Mouse (Mus musculus) embryonic facial prominence, embryonic 15.5 days (tissue): ENCODE results near the gene Vapb. TPM values are rescaled to one million over a fixed set of nuclear protein-coding genes. Genes with fewer than 3 reads are reported as not detected.
"Not testable (repeated sequence)": the region's sequence is repeated elsewhere in the genome, so short reads cannot be mapped to it uniquely, and the experiment has no call there.

Source experiments
- ATAC-seq: fragments of 200-750 bp; cut with Nextera tagmentation; 2 replicates; pipeline ENCODE4 v1.8.0; 2017; ENCODE audit warnings: low read depth, moderate TSS enrichment; ENCODE audit not compliant: insufficient number of reproducible peaks, low FRiP score, low TSS enrichment
- H3K27ac ChIP-seq: fragments of 300-500 bp; sonication (generic); replicated peaks from 2 replicates; pipeline ENCODE4 v1.5.1; 2015; ENCODE audit warnings: mild to moderate bottlenecking, inconsistent platforms
- H3K27me3 ChIP-seq: fragments of 300-500 bp; sonication (generic); 2 replicates; pipeline ENCODE4 v1.6.1; 2015; ENCODE audit warnings: inconsistent platforms
- H3K36me3 ChIP-seq: fragments of 300-500 bp; sonication (generic); 2 replicates; pipeline ENCODE4 v1.6.1; 2015; ENCODE audit warnings: mild to moderate bottlenecking, inconsistent platforms
- H3K4me1 ChIP-seq: fragments of 300-500 bp; sonication (generic); 2 replicates; pipeline ENCODE4 v1.6.1; 2015; ENCODE audit warnings: inconsistent platforms
- H3K4me2 ChIP-seq: fragments of 300-500 bp; sonication (generic); replicated peaks from 2 replicates; pipeline ENCODE4 v1.6.1; 2015; ENCODE audit warnings: mild to moderate bottlenecking, inconsistent platforms
- H3K4me3 ChIP-seq: fragments of 300-500 bp; sonication (generic); replicated peaks from 2 replicates; pipeline ENCODE4 v1.5.1; 2015; ENCODE audit warnings: mild to moderate bottlenecking, inconsistent platforms
- H3K9ac ChIP-seq: fragments of 300-500 bp; sonication (generic); 2 replicates; pipeline ENCODE4 v1.6.1; 2015; ENCODE audit warnings: inconsistent platforms
- H3K9me3 ChIP-seq: fragments of 300-500 bp; sonication (generic); replicated peaks from 2 replicates; pipeline ENCODE4 v1.6.1; 2016; ENCODE audit warnings: inconsistent platforms
- WGBS: fragments of 180-500 bp; shearing (Covaris S2); methylation state at CpG from one replicate; pipeline ENCODE4 v1.1.7; 2015; 5-methylcytosine and 5-hydroxymethylcytosine counted together
- polyA plus RNA-seq: library from polyadenylated mRNA; unstranded; fragments of >200 nt; fragmentation: Nextera tagmentation; extraction: Ambion mirVana; gene quantifications from 2 replicates; pipeline ENCODE4 v1.2.1, GENCODE M21; 2015

The Vapb gene
- 15.5 and 16.5 TPM in 2 replicates for polyA plus RNA-seq

- peaks cover 5% of the 10 kb centered on the region; the same call in 1 of the 2 replicates for H3K36me3 ChIP-seq
- H3K27me3 ChIP-seq: no peaks in the 10 kb centered on the region
- WGBS: under 1% methylated on average over 70 of the region's 70 CpGs
- H3K4me2 ChIP-seq: peak within 1 kb of the TSS; percentile 68
- no peaks in the 10 kb centered on the region for H3K9me3 ChIP-seq
- peak within 1 kb of the TSS; percentile 83 for H3K27ac ChIP-seq
- H3K4me3 ChIP-seq: peak within 1 kb of the TSS; percentile 80
- ATAC-seq: peak; percentile 99
- peaks cover 26% of the 10 kb centered on the region for H3K4me1 ChIP-seq
- peak within 1 kb of the TSS; percentile 88 for H3K9ac ChIP-seq
Observed at GRCm38 (mm10) chr2:173737222-173737989, at the start of gene Vapb. Vapb (plus strand) TSS chr2:173737511.

- Histone ChIP-seq H3K9me3 (no peaks in the 10 kb centered on the region), H3K4me1 (peaks cover 6% of the 10 kb centered on the region; the same call in 1 of the 2 replicates), H3K9ac (no peak overlapping the region), H3K4me3 (no peak overlapping the region), H3K36me3 (peaks cover 31% of the 10 kb centered on the region), H3K4me2 (no peak overlapping the region), H3K27ac (no peak overlapping the region), H3K27me3 (no peaks in the 10 kb centered on the region)
- no peak for ATAC-seq
Observed at GRCm38 (mm10) chr2:173689835-173690234, 47.5 kb upstream of the Vapb start.

- WGBS: 86% methylated on average over 6 of the region's 6 CpGs
- H3K4me1 ChIP-seq: no peaks in the 10 kb centered on the region
- no peak overlapping the region for H3K4me3 ChIP-seq
- no peaks in the 10 kb centered on the region for H3K27me3 ChIP-seq
- H3K9me3 ChIP-seq: no peaks in the 10 kb centered on the region
- H3K27ac ChIP-seq: no peak overlapping the region
- no peak overlapping the region for H3K4me2 ChIP-seq
- ATAC-seq: no peak
- no peak overlapping the region for H3K9ac ChIP-seq
- H3K36me3 ChIP-seq: peaks cover 47% of the 10 kb centered on the region
Observed at GRCm38 (mm10) chr2:173691748-173692147, 45.6 kb upstream of the Vapb start.

- Histone ChIP-seq H3K4me1 (no peaks in the 10 kb centered on the region), H3K36me3 (peaks cover 55% of the 10 kb centered on the region), H3K9ac (no peak overlapping the region), H3K27ac (no peak overlapping the region), H3K4me3 (no peak overlapping the region), H3K27me3 (no peaks in the 10 kb centered on the region), H3K4me2 (no peak overlapping the region), H3K9me3 (no peaks in the 10 kb centered on the region)
- no peak for ATAC-seq
- 82% methylated on average over 2 of the region's 2 CpGs for WGBS
Observed at GRCm38 (mm10) chr2:173692693-173693092, 44.6 kb upstream of the Vapb start.

- H3K27me3 ChIP-seq: no peaks in the 10 kb centered on the region
- ATAC-seq: no peak
- H3K4me2 ChIP-seq: no peak overlapping the region
- no peak overlapping the region for H3K27ac ChIP-seq
- no peak overlapping the region for H3K4me3 ChIP-seq
- WGBS: 55% methylated on average over 3 of the region's 3 CpGs
- H3K9ac ChIP-seq: no peak overlapping the region
- no peaks in the 10 kb centered on the region for H3K9me3 ChIP-seq
- H3K4me1 ChIP-seq: peaks cover 2% of the 10 kb centered on the region; the same call in 1 of the 2 replicates
- H3K36me3 ChIP-seq: peaks cover 76% of the 10 kb centered on the region
Observed at GRCm38 (mm10) chr2:173698850-173699249, 38.5 kb upstream of the Vapb start.

GRCm38 (mm10) chr2:173702096-173702866 lies 35.0 kb upstream of the Vapb start:
- H3K27me3 ChIP-seq: no peaks in the 10 kb centered on the region
- no peaks in the 10 kb centered on the region for H3K9me3 ChIP-seq
- WGBS: 58% methylated on average over 16 of the region's 16 CpGs
- peaks cover 2% of the 10 kb centered on the region; the same call in 1 of the 2 replicates for H3K4me1 ChIP-seq
- no peak for ATAC-seq
- H3K4me2 ChIP-seq: no peak overlapping the region
- H3K9ac ChIP-seq: no peak overlapping the region
- H3K4me3 ChIP-seq: no peak overlapping the region
- peaks cover 62% of the 10 kb centered on the region for H3K36me3 ChIP-seq
- H3K27ac ChIP-seq: peak overlapping the region; percentile 39; the same call in 1 of the 2 replicates

GRCm38 (mm10) chr2:173702867-173703237 lies 34.5 kb upstream of the Vapb start:
- Histone ChIP-seq H3K36me3 (peaks cover 62% of the 10 kb centered on the region), H3K4me2 (no peak overlapping the region), H3K9ac (no peak overlapping the region), H3K4me3 (no peak overlapping the region), H3K4me1 (peaks cover 2% of the 10 kb centered on the region; the same call in 1 of the 2 replicates), H3K27me3 (no peaks in the 10 kb centered on the region), H3K27ac (no peak overlapping the region; the same call in 1 of the 2 replicates), H3K9me3 (no peaks in the 10 kb centered on the region)
- 89% methylated on average over 12 of the region's 12 CpGs for WGBS
- no peak for ATAC-seq

GRCm38 (mm10) chr2:173705827-173706551 lies 31.3 kb upstream of the Vapb start:
- WGBS: 77% methylated on average over 15 of the region's 15 CpGs
- Histone ChIP-seq H3K4me2 (no peak overlapping the region), H3K27me3 (no peaks in the 10 kb centered on the region), H3K9ac (no peak overlapping the region), H3K36me3 (peaks cover 44% of the 10 kb centered on the region), H3K4me1 (peaks cover 2% of the 10 kb centered on the region; the same call in 1 of the 2 replicates), H3K9me3 (no peaks in the 10 kb centered on the region), H3K4me3 (no peak overlapping the region), H3K27ac (no peak overlapping the region)
- ATAC-seq: no peak

- not testable (repeated sequence) for H3K9ac ChIP-seq, H3K27me3 ChIP-seq, H3K4me1 ChIP-seq, H3K9me3 ChIP-seq, ATAC-seq, H3K4me2 ChIP-seq, H3K27ac ChIP-seq, H3K4me3 ChIP-seq
- peaks cover 33% of the 10 kb centered on the region for H3K36me3 ChIP-seq
Observed at GRCm38 (mm10) chr2:173707626-173708025, 29.7 kb upstream of the Vapb start.

- Histone ChIP-seq H3K9ac (no peak overlapping the region), H3K4me3 (no peak overlapping the region), H3K4me1 (no peaks in the 10 kb centered on the region), H3K36me3 (peaks cover 16% of the 10 kb centered on the region), H3K27me3 (no peaks in the 10 kb centered on the region), H3K27ac (no peak overlapping the region), H3K4me2 (no peak overlapping the region), H3K9me3 (no peaks in the 10 kb centered on the region)
- no peak for ATAC-seq
- WGBS: 73% methylated on average over 6 of the region's 6 CpGs
Observed at GRCm38 (mm10) chr2:173710193-173710592, 27.1 kb upstream of the Vapb start.

GRCm38 (mm10) chr2:173712656-173713055 lies 24.7 kb upstream of the Vapb start:
- no peaks in the 10 kb centered on the region for H3K4me1 ChIP-seq
- H3K36me3 ChIP-seq: peaks cover 10% of the 10 kb centered on the region
- H3K27me3 ChIP-seq: no peaks in the 10 kb centered on the region
- H3K27ac ChIP-seq: no peak overlapping the region
- no peak overlapping the region for H3K9ac ChIP-seq
- ATAC-seq: no peak
- H3K9me3 ChIP-seq: no peaks in the 10 kb centered on the region
- 55% methylated on average over 10 of the region's 10 CpGs for WGBS
- no peak overlapping the region for H3K4me3 ChIP-seq
- H3K4me2 ChIP-seq: no peak overlapping the region
